Mouse (Mus musculus) MEL (cell line): Measurements from ENCODE around the gene Chrne. TPM values are rescaled to one million over a fixed set of nuclear protein-coding genes. Genes with fewer than 3 reads are reported as not detected.

ENCODE experiments used
- DNase-seq: peaks from one replicate; pipeline ENCODE4 v3.0.0; 2011; ENCODE audit warnings: low read depth, low spot score
- H3K27ac ChIP-seq: 2 replicates; pipeline ENCODE4 v1.5.1; 2012; ENCODE audit warnings: low read depth, mild to moderate bottlenecking, control low read depth, low read length, moderate library complexity; ENCODE audit not compliant: control insufficient read depth
- H3K27me3 ChIP-seq, 2 experiments: fragments of 150-350 bp in 1 of 2; sonication (generic) in 1 of 2; 2 replicates each; pipeline ENCODE4 v1.6.1; 2012; ENCODE audit warnings: low read length in 2 of 2, mild to moderate bottlenecking in 2 of 2, improper control_type of control experiment in 1 of 2, moderate library complexity in 1 of 2; ENCODE audit not compliant: insufficient read depth in 2 of 2, control insufficient read depth in 1 of 2
- H3K36me3 ChIP-seq, 2 experiments: 2 replicates each; pipeline ENCODE4 v1.6.1; 2012 to 2014; ENCODE audit warnings: low read length in 2 of 2, improper control_type of control experiment in 1 of 2, inconsistent platforms in 1 of 2, mild to moderate bottlenecking in 1 of 2; ENCODE audit not compliant: insufficient read depth in 2 of 2, control insufficient read depth in 1 of 2
- H3K4me1 ChIP-seq, 2 experiments: fragments of 150-350 bp in 1 of 2; sonication (generic) in 1 of 2; 2 replicates each; pipeline ENCODE4 v1.6.1; 2012; ENCODE audit warnings: low read length in 2 of 2, improper control_type of control experiment in 1 of 2, mild to moderate bottlenecking in 1 of 2; ENCODE audit not compliant: insufficient read depth in 2 of 2, control insufficient read depth in 1 of 2
- H3K4me3 ChIP-seq, 2 experiments: fragments of 150-350 bp in 1 of 2; sonication (generic) in 1 of 2; 2 replicates each; pipeline ENCODE4 v1.5.1; 2012; ENCODE audit warnings: low read depth in 2 of 2, low read length in 2 of 2, mild to moderate bottlenecking in 2 of 2, moderate library complexity in 2 of 2, control low read depth in 1 of 2, improper control_type of control experiment in 1 of 2; ENCODE audit not compliant: control insufficient read depth in 1 of 2, insufficient read depth in 1 of 2
- H3K79me2 ChIP-seq: 2 replicates; pipeline ENCODE4 v1.6.1; 2012; ENCODE audit warnings: mild to moderate bottlenecking, low read length, moderate library complexity; ENCODE audit not compliant: control insufficient read depth, poor library complexity, insufficient read depth
- H3K9ac ChIP-seq: 2 replicates; pipeline ENCODE4 v1.6.1; 2012; ENCODE audit warnings: low read depth, mild to moderate bottlenecking, control low read depth, low read length, moderate library complexity; ENCODE audit not compliant: control insufficient read depth, poor library complexity, severe bottlenecking
- H3K9me3 ChIP-seq: fragments of 150-350 bp; sonication (generic); replicated peaks from 2 replicates; pipeline ENCODE4 v1.6.1; 2012; ENCODE audit warnings: mild to moderate bottlenecking, low read length, improper control_type of control experiment, moderate library complexity; ENCODE audit not compliant: insufficient read depth
- BHLHE40 ChIP-seq: IDR thresholded peaks from 2 replicates; pipeline ENCODE4 v1.6.1; 2012; ENCODE audit warnings: low read depth, mild to moderate bottlenecking, inconsistent platforms, low read length, improper control_type of control experiment, borderline replicate concordance
- CHD1 ChIP-seq: IDR thresholded peaks from 2 replicates; pipeline ENCODE4 v1.6.1; 2012; ENCODE audit warnings: low read depth, mild to moderate bottlenecking, inconsistent platforms, low read length, improper control_type of control experiment
- ELF1 ChIP-seq: IDR thresholded peaks from 2 replicates; pipeline ENCODE4 v1.6.1; 2014; ENCODE audit warnings: low read depth, mild to moderate bottlenecking, inconsistent platforms, low read length, improper control_type of control experiment, moderate library complexity
- EP300 ChIP-seq, 2 experiments: IDR thresholded peaks; 2 replicates each; pipeline ENCODE4 v1.6.1; 2011; ENCODE audit warnings: improper control_type of control experiment in 2 of 2, low read length in 2 of 2, low read depth in 1 of 2, mild to moderate bottlenecking in 1 of 2
- GATA1 ChIP-seq: IDR thresholded peaks from 2 replicates; pipeline ENCODE4 v1.6.1; 2011; ENCODE audit warnings: low read depth, low read length, improper control_type of control experiment
- KAT2A ChIP-seq: conservative IDR thresholded peaks from 2 replicates; pipeline ENCODE4 v1.6.1; 2012; ENCODE audit warnings: low read depth, low read length, improper control_type of control experiment, inconsistent platforms
- MAFK ChIP-seq: IDR thresholded peaks from 2 replicates; pipeline ENCODE4 v1.6.1; 2011; ENCODE audit warnings: low read depth, mild to moderate bottlenecking, low read length, improper control_type of control experiment, borderline replicate concordance
- MAX ChIP-seq: IDR thresholded peaks from 2 replicates; pipeline ENCODE4 v1.6.1; 2011; ENCODE audit warnings: low read length, improper control_type of control experiment
- MEF2A ChIP-seq: IDR thresholded peaks from 2 replicates; pipeline ENCODE4 v1.6.1; 2014; ENCODE audit warnings: low read depth, mild to moderate bottlenecking, inconsistent platforms, low read length, improper control_type of control experiment; ENCODE audit not compliant: poor library complexity, insufficient replicate concordance, severe bottlenecking; ENCODE audit errors: extremely low read depth
- MXI1 ChIP-seq: IDR thresholded peaks from 2 replicates; pipeline ENCODE4 v1.6.1; 2011; ENCODE audit warnings: mild to moderate bottlenecking, low read depth, low read length, improper control_type of control experiment
- MYB ChIP-seq: IDR thresholded peaks from 2 replicates; pipeline ENCODE4 v1.6.1; 2011; ENCODE audit warnings: mild to moderate bottlenecking, low read depth, low read length, improper control_type of control experiment
- MYC ChIP-seq: IDR thresholded peaks from 2 replicates; pipeline ENCODE4 v1.6.1; 2011; ENCODE audit warnings: low read depth, mild to moderate bottlenecking, low read length, improper control_type of control experiment, moderate library complexity
- NELFE ChIP-seq: IDR thresholded peaks from 2 replicates; pipeline ENCODE4 v1.6.1; 2011; ENCODE audit warnings: low read depth, low read length, improper control_type of control experiment
- SIN3A ChIP-seq: IDR thresholded peaks from 2 replicates; pipeline ENCODE4 v1.6.1; 2012; ENCODE audit warnings: low read length, improper control_type of control experiment, inconsistent platforms
- SMC3 ChIP-seq: IDR thresholded peaks from 2 replicates; pipeline ENCODE4 v1.6.1; 2011; ENCODE audit warnings: low read depth, low read length, improper control_type of control experiment
- TAL1 ChIP-seq: IDR thresholded peaks from 2 replicates; pipeline ENCODE4 v1.6.1; 2012; ENCODE audit warnings: mild to moderate bottlenecking, inconsistent platforms, low read length, moderate library complexity, mixed read lengths
- TBP ChIP-seq: IDR thresholded peaks from 2 replicates; pipeline ENCODE4 v1.8.0; 2011; ENCODE audit warnings: low read depth, low read length, improper control_type of control experiment
- TCF12 ChIP-seq: IDR thresholded peaks from 2 replicates; pipeline ENCODE4 v1.6.1; 2014; ENCODE audit warnings: low read depth, mild to moderate bottlenecking, inconsistent platforms, low read length, improper control_type of control experiment, moderate library complexity
- UBTF ChIP-seq: IDR thresholded peaks from 2 replicates; pipeline ENCODE4 v1.6.1; 2012; ENCODE audit warnings: low read depth, mild to moderate bottlenecking, inconsistent platforms, low read length, improper control_type of control experiment, moderate library complexity, borderline replicate concordance; ENCODE audit not compliant: insufficient read depth
- USF1 ChIP-seq: IDR thresholded peaks from 2 replicates; pipeline ENCODE4 v1.6.1; 2014; ENCODE audit warnings: low read depth, mild to moderate bottlenecking, inconsistent platforms, low read length, improper control_type of control experiment, moderate library complexity
- USF2 ChIP-seq, 2 experiments: IDR thresholded peaks; 2 replicates each; pipeline ENCODE4 v1.6.1; 2011 to 2012; ENCODE audit warnings: improper control_type of control experiment in 2 of 2, low read length in 2 of 2, borderline replicate concordance in 1 of 2, inconsistent platforms in 1 of 2, low read depth in 1 of 2, mild to moderate bottlenecking in 1 of 2; ENCODE audit not compliant: insufficient read depth in 1 of 2
- ZC3H11A ChIP-seq: IDR thresholded peaks from 2 replicates; pipeline ENCODE4 v1.6.1; 2012; ENCODE audit warnings: low read depth, mild to moderate bottlenecking, inconsistent platforms, low read length, improper control_type of control experiment
- ZMIZ1 ChIP-seq: IDR thresholded peaks from 2 replicates; pipeline ENCODE4 v1.6.1; 2012; ENCODE audit warnings: low read depth, mild to moderate bottlenecking, inconsistent platforms, low read length, improper control_type of control experiment, moderate library complexity
- ZNF384 ChIP-seq: IDR thresholded peaks from 2 replicates; pipeline ENCODE4 v1.6.1; 2012; ENCODE audit warnings: low read depth, mild to moderate bottlenecking, inconsistent platforms, low read length, improper control_type of control experiment
- polyA plus RNA-seq, 2 experiments: library from polyadenylated mRNA; stranded (reverse) in 1 of 2; unstranded in 1 of 2; fragments of >175 nt in 1 of 2; fragments of >200 nt in 1 of 2; gene quantifications; 2 replicates each; pipeline versions ENCODE4 v1.2.1 to v1.2.4; 2012; ENCODE audit warnings: low replicate concordance in 2 of 2, low read depth in 1 of 2; ENCODE audit not compliant: insufficient read length in 2 of 2, insufficient read depth in 1 of 2, missing spikeins in 1 of 2
- total RNA-seq: library from RNA; depleted of rRNA; stranded (reverse); fragments of 300-350 nt; gene quantifications from 2 replicates; pipeline ENCODE4 v1.2.3, GENCODE M21; 2012

Gene Chrne
- total and polyA plus RNA-seq, 3 experiments = 0.33 to 0.54 TPM; not detected in 1

DNA sequence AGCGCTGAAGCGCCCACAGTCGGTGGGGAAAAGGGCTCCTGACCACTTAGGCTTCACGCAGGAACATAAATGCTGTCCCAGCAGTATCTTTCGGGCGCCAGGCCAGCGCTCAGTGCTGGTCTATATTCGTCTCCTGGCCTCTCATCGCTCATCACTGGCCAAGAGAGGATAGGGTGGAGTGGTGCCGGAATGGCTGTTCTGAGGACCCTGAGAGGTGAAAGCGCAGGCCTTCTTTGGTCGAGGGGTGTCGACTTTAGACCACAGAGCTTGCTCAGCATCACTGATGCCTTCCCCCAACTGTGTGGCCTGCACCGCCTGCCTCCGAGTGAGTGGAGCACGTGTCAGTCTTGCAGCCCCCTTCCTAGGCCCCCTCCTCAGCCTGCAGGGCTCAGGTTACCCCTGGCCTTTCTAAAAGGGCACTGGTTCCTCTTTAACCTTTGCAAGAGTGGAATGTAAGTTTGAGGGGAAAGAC, 37.5 kb upstream of the Chrne start:
- Histone ChIP-seq H3K36me3 (peaks cover 6 to 23% of the 10 kb centered on the region in 2 experiments; a peak in 3 of 4 replicates), H3K9me3 (no peaks in the 10 kb centered on the region), H3K27ac (peak overlapping the region; percentile 99), H3K27me3 (no peaks in the 10 kb centered on the region), H3K79me2 (peaks cover 45% of the 10 kb centered on the region), H3K4me3 (peak overlapping the region; percentile 74 to 80), H3K9ac (peak overlapping the region; percentile 88), H3K4me1 (peaks cover 2 to 28% of the 10 kb centered on the region in 2 experiments)
- peak; percentile 71 for DNase-seq
- TF ChIP-seq UBTF (no peak), TCF12 (peak; percentile 35; the same call in 1 of the 2 replicates), MYC (peak; percentile 80; the same call in 1 of the 2 replicates), MAX (peak; percentile 88), ZNF384 (no peak), KAT2A (no peak), TBP (0 out of 2 replicates have a peak, but pooled peaks have one; percentile 14), ZC3H11A (no peak), BHLHE40 (peak; percentile 26; the same call in 1 of the 2 replicates), ZMIZ1 (0 out of 2 replicates have a peak, but pooled peaks have one; percentile 23), MEF2A (no peak), EP300 (IDR thresholded peaks at IDR 0.05; ENCODE audit: low read depth in 1 of 2, low read length in 2 of 2) (no peak; a peak in 1 of 4 replicates), GATA1 (no peak), TAL1 (no peak), ELF1 (no peak), SIN3A (peak; percentile 55), MXI1 (peak; percentile 24; the same call in 1 of the 2 replicates), USF2 (IDR thresholded peaks at IDR 0.05; ENCODE audit: borderline replicate concordance in 1 of 2, insufficient read depth in 1 of 2, low read depth in 1 of 2, low read length in 2 of 2) (no peak), MAFK (0 out of 2 replicates have a peak, but pooled peaks have one; percentile 16), NELFE (0 out of 2 replicates have a peak, but pooled peaks have one; percentile 4), USF1 (no peak), SMC3 (no peak), MYB (no peak), CHD1 (no peak)
